Mouse (Mus musculus): ENCODE measurements around the gene Zmynd15.
A peak's percentile ranks its signal among the peaks of the same experiment; 100 is the strongest.

Zmynd15 gene

DNA sequence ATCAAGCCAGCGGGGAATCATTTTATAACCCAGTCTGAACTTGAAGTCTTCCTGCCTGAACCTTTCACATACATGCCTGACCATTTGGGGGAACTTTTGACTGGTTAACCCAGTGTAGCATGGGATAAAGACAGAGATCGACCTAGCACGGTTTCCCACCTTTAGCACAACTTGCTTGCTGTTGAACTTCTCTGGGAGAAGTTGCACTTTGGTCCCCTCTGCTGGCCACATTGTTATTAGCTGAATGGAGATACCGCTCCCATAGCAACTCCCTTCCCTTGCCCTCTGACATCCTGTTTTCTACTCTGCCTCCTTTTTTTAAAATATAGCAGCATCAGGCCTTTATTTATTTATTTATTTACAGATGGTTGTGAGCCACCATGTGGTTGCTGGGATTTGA, 47.2 kb downstream of the Zmynd15 start:
- DNase-seq (ENCODE audit: low spot score in 2 of 2) = peak; percentile 45 to 78

DNA sequence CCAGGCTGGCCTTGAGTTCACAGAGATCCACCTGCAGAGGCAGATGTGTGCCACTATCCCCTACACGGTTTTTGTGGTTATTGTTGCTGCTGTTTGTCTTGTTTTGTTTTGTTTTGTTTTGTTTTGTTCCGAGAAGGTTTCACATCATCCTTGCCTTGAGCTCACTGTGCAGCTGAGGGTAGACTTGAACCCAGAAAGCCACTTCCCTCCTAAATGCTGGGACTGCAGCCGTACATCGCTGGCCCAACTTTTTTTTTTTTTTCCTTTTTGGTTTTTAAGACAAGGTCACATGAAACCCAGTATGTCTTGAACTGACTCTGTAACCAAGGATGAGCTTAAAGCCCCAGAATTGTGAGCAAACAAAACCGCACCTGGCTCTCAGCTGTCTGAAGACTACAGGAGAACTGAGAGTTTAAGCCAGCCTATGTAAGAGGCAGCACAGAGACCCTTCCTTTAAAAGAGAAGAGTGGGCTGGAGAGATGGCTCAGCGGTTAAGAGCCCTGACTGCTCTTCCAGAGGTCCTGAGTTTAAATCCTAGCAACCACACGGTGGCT, 47.8 kb downstream of the Zmynd15 start:
- no peak for DNase-seq (ENCODE audit: low spot score in 2 of 2)

DNA sequence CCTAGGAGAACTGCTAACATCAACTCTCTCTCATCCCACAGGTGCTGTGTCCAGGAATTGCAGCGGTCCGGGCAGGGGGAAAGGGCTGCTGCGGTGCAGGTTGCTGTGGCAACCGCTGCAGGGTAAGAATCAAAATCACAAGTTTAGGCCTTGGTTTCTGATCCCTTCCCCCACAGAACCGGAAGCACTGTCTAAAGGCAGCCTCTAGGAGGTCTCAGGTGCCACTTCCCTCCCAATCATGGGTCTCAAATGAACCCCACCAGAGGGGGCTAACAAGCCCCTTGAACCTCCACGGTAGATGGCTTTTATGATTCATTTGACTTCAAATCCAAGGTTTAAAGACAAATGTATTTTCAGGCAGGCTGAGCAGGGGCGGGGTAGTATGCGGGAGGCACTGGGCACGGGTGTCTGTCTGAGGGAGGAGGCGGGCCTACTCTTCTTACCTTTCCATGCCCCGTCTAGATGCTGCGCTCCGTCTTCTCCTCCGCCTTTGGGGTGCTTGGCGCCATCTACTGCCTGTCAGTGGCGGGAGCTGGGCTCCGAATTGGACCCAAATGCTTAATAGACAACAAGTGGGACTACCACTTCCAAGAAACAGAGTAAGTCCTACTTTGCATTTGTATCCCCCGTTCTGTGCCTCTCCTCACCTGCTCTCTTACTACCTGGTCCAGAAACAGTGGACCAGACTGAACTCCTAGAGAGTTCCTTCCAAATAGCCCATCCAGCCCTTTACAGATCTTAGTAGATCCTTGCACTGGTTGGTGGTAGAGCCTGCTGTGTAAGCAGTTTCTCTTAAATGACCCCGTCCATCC, 50.7 kb downstream of the Zmynd15 start:
- peak in 1 of 2 experiments; percentile 58 for DNase-seq (ENCODE audit: low spot score in 2 of 2)

DNA sequence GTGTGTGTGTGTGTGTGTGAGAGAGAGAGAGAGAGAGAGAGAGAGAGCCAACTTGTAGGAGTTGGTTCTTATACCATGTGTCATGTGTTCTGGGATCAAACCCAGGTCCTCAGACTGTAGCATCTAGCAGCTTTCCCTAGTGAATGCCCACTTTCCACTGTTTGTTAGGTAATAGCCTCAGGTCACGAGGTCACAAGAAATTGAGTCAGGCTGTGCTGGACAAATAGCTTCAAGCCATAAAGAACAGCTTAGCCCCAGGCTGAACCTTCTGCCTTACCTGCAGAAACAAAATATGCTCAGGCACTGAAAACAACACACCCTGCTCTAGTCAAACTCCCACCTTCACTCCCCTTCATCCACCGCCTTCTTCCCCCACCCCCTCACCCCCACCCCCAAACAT, 52.0 kb downstream of the Zmynd15 start:
- DNase-seq (ENCODE audit: low spot score in 2 of 2) = no peak

DNA sequence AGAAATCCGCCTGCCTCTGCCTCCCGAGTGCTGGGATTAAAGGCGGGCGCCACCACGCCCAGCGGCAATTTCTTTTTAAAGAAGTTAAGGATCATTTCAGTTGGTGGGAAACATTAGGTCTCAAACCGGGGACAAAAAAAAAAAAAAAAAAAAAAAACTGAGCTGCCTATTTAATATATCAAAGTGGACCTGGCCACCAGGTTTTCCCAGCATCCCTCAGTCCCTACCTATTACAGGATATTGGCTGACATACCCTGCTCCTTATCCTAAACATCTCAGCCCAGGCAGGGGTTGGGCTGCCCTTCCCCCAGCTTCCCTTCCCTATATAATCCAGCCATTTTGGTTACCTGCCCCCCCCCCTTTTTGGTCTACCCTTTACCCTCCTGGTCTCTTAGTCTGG, 52.6 kb downstream of the Zmynd15 start:
- DNase-seq (ENCODE audit: low spot score in 2 of 2) = no peak

DNA sequence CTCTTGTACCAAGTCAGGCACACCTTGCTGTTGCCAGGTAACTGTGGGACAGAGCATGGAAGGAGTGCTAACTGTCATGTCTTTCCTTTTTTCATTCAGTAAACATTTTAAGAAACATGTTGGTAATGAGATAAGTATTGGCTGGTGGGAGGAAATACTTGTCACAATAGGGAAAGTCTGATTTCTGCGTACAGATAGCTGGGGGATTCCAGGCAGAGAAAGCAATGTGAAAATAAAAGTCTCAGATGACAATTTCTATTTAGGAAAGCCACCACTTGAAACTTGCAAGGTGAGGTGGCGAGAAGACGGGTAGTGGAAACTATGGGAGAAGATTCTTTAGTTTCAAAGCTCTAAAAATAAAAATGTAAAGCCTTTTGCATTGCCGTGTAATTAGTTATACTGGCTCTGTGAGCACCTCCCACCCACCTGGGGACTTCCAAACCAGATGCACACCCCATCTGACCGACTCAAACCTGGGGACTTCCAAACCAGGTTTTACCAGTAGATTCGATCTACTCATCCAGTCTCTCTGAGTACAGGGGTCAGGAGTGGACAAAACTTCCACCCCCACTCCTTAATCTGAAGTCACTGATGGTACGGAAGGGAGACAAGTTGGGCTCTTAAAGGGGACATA, 53.6 kb downstream of the Zmynd15 start:
- no peak for DNase-seq (ENCODE audit: low spot score in 2 of 2)

DNA sequence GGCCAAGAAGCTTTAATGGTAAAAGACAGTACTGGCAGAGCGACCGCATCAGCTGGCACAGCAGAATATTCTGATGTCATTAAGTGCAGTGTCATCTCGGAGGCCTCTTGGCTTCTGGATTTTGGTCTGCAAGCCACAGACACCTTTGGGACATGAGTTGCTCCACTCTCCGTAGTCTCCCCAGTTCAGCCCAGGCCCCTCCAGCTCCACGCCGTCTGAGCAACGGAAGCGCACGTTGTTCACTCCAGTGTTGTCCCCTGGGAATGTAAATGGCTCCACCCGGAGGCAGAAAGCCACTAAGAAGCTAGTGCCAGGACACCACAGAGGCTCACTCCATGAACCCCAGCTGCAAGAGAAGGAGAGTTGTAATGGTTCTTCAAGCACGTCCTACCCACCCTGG, 54.3 kb downstream of the Zmynd15 start:
- no peak for DNase-seq (ENCODE audit: low spot score in 2 of 2)

DNA sequence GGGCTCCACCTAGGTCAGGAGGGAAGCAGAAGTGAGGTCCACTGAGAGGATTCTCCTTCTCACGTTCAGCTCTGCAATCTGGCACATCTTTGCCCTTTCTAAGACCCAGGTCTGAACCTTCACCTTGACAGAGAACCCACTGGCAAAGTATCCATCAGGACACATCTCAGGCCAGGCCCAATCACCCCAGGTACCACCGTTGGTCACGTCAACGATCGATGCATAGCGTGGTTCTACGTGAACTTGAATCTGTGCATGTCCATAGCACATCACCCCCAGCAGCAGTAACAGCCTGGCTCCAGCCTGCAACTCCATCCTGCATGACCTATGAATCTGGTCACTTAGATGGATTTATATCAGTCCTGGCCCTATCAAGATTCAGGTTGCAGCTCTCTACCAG, 55.1 kb downstream of the Zmynd15 start, which contains the start of gene Vmo1:
Gene Vmo1, minus strand, starts transcription at position 329 of the 400 bp plus-strand sequence.
- no peak for DNase-seq (ENCODE audit: low spot score in 2 of 2)
